ENCODE assay signal across 8 mouse cellular contexts in the genomic region with DNA sequence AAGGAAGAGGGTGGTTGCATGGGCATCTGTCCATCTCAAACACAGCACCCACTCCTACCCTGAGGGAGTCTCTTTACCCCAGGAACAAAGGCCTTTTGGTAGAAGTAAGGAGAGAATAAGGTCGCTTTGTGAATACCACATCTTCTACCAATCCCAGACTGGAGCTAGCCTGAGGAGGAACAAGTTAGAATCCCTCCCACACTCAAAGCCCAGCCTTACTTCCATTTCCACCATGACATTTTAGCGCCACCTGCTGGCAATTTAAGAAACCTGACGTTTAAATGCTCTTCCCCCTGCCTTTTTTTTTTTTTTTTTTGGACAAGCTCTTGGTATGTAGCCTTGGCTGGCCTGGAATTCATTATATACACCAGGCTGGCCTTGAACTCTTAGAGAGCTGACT. TPM values are rescaled to one million over a fixed set of nuclear protein-coding genes. Genes with fewer than 3 reads are reported as not detected.
DNase-seq lines count a peak whose midpoint lies in the region; ATAC-seq and TF ChIP-seq lines count a peak whose summit lies in the region.

No protein-coding gene starts in this region.

- no peak overlapping the region for H3K27ac ChIP-seq in hindbrain, postnatal 0 days

- H3K9ac ChIP-seq in hindbrain, postnatal 0 days (replicated peaks; ENCODE audit: low read length) = no peak overlapping the region

- WGBS in hindbrain, postnatal 0 days = 0% methylated on average over 3 of the region's 3 CpGs

- no peaks in the 10 kb centered on the region for H3K9me3 ChIP-seq in hindbrain, postnatal 0 days (ENCODE audit: low read length)

- no peak overlapping the region for H3K4me3 ChIP-seq in hindbrain, postnatal 0 days (ENCODE audit: low read length)

- no peaks in the 10 kb centered on the region for H3K27me3 ChIP-seq in hindbrain, postnatal 0 days (ENCODE audit: insufficient read depth, low read length)

- peak; percentile 90 for TF ChIP-seq CTCF in hindbrain, postnatal 0 days (IDR thresholded peaks at IDR 0.05; ENCODE audit: low read depth)

- intact Hi-C loops in left cerebral cortex, postnatal 10 days (cut with DNase I) = loop anchor here (1.0 kb wide), 1 partner anchor 105 kb away; no protein-coding TSS in a partner anchor

- ATAC-seq in cerebellum, adult (ENCODE audit: insufficient number of reproducible peaks, low FRiP score, low TSS enrichment) = no peak
- ATAC-seq in hindbrain, postnatal 0 days = peak; percentile 83
- peak; percentile 69 for ATAC-seq in megakaryocyte-erythroid progenitor cell, adult 5-6 weeks (replicated peaks; ENCODE audit: low FRiP score, low TSS enrichment, poor library complexity, severe bottlenecking)

- peak; percentile 32 for DNase-seq in cerebellum, adult 11 months
- peak; percentile 29 for DNase-seq in cerebellum, adult 9-10 months
- peak; percentile 93 for DNase-seq in forelimb bud, embryonic 11.5 days (ENCODE audit: low read depth, low spot score)
- DNase-seq in hindbrain, postnatal 0 days (ENCODE audit: low spot score) = peak; percentile 92
- DNase-seq in left cerebral cortex, postnatal 10 days (ENCODE audit: extremely low spot score in 1 of 2, low spot score in 2 of 2) = peak; percentile 75 to 87
- peak; percentile 78 for DNase-seq in right cerebral cortex, postnatal 14 days

- H3K4me1 ChIP-seq in hindbrain, postnatal 0 days (ENCODE audit: insufficient read depth, low read length) = no peaks in the 10 kb centered on the region

- no peaks in the 10 kb centered on the region for H3K36me3 ChIP-seq in hindbrain, postnatal 0 days (ENCODE audit: insufficient read depth, low read length)

- H3K4me2 ChIP-seq in hindbrain, postnatal 0 days (ENCODE audit: low read depth, low read length) = no peak overlapping the region

RNA-seq across cellular contexts. Expression of a gene that starts 19.4 kb away (rescaled TPM):
- 1.3 and 2.4 TPM in 2 replicates for total RNA-seq in hindbrain, postnatal 0 days (2014; rRNA removed)
- polyA plus RNA-seq in hindbrain, postnatal 0 days (2015; fragmentation: Nextera tagmentation; extraction: Ambion mirVana) = 0.80 and 0.88 TPM in 2 replicates
- 100 to 1,000 TPM; 119 to 128 TPM for total RNA-seq in left cerebral cortex, postnatal 10 days (2021)
- not detected in 2 replicates for total RNA-seq in megakaryocyte-erythroid progenitor cell, adult 5-6 weeks (2014; fragmentation: Nextera tagmentation)
- not detected in 2 replicates for total RNA-seq in megakaryocyte-erythroid progenitor cell, adult 5-6 weeks (2017)

RNA-seq across cellular contexts. Expression of a gene that starts 40.2 kb away (rescaled TPM):
- 154 and 155 TPM in 2 replicates for total RNA-seq in hindbrain, postnatal 0 days (2014; rRNA removed)
- polyA plus RNA-seq in hindbrain, postnatal 0 days (2015; fragmentation: Nextera tagmentation; extraction: Ambion mirVana) = 235 and 250 TPM in 2 replicates
- 100 to 1,000 TPM; 195 to 198 TPM for total RNA-seq in left cerebral cortex, postnatal 10 days (2021)
- total RNA-seq in megakaryocyte-erythroid progenitor cell, adult 5-6 weeks (2014; fragmentation: Nextera tagmentation) = 67.5 and 74.7 TPM in 2 replicates
- total RNA-seq in megakaryocyte-erythroid progenitor cell, adult 5-6 weeks (2017) = 70.1 and 93.9 TPM in 2 replicates

RNA-seq across cellular contexts. Expression of a gene that starts 52.6 kb away (rescaled TPM):
- 46.7 and 49.7 TPM in 2 replicates for total RNA-seq in hindbrain, postnatal 0 days (2014; rRNA removed)
- polyA plus RNA-seq in hindbrain, postnatal 0 days (2015; fragmentation: Nextera tagmentation; extraction: Ambion mirVana) = 78.7 and 79.2 TPM in 2 replicates
- 10 to 100 TPM; 47.3 to 47.4 TPM for total RNA-seq in left cerebral cortex, postnatal 10 days (2021)
- 193 and 207 TPM in 2 replicates for total RNA-seq in megakaryocyte-erythroid progenitor cell, adult 5-6 weeks (2014; fragmentation: Nextera tagmentation)
- total RNA-seq in megakaryocyte-erythroid progenitor cell, adult 5-6 weeks (2017) = 142 TPM in 2 replicates

RNA-seq across cellular contexts. Expression of a gene that starts 57.5 kb away (rescaled TPM):
- total RNA-seq in hindbrain, postnatal 0 days (2014; rRNA removed) = not detected in 2 replicates
- 0.66 and 0.85 TPM in 2 replicates for polyA plus RNA-seq in hindbrain, postnatal 0 days (2015; fragmentation: Nextera tagmentation; extraction: Ambion mirVana)
- total RNA-seq in left cerebral cortex, postnatal 10 days (2021) = 1 to 10 TPM; 1.3 to 2.2 TPM
- 2.0 TPM in 1 of 2 replicates, not detected in the other for total RNA-seq in megakaryocyte-erythroid progenitor cell, adult 5-6 weeks (2014; fragmentation: Nextera tagmentation)
- 3.8 and 6.5 TPM in 2 replicates for total RNA-seq in megakaryocyte-erythroid progenitor cell, adult 5-6 weeks (2017)

RNA-seq across cellular contexts. Expression of a gene that starts 58.2 kb away (rescaled TPM):
- total RNA-seq in hindbrain, postnatal 0 days (2014; rRNA removed) = 84.4 and 110 TPM in 2 replicates
- 95.3 and 104 TPM in 2 replicates for polyA plus RNA-seq in hindbrain, postnatal 0 days (2015; fragmentation: Nextera tagmentation; extraction: Ambion mirVana)
- total RNA-seq in left cerebral cortex, postnatal 10 days (2021) = 10 to 100 TPM; 68.1 to 69.0 TPM
- total RNA-seq in megakaryocyte-erythroid progenitor cell, adult 5-6 weeks (2014; fragmentation: Nextera tagmentation) = 74.7 and 80.4 TPM in 2 replicates
- 35.5 and 43.5 TPM in 2 replicates for total RNA-seq in megakaryocyte-erythroid progenitor cell, adult 5-6 weeks (2017)

Comparison
In these comparisons a context has a peak if more than half of its experiments do, and no peak if none do; other contexts are left out.
1. DNase-seq: peak in every context shown above with its lines; median percentile 93 in forelimb bud, embryonic 11.5 days; 92 in hindbrain, postnatal 0 days; 81 in left cerebral cortex, postnatal 10 days; 78 in right cerebral cortex, postnatal 14 days; 32 in cerebellum, adult 11 months; 29 in cerebellum, adult 9-10 months.
2. RNA of a gene that starts 19.4 kb away (total RNA-seq): 119 to 128 TPM in left cerebral cortex, postnatal 10 days; 1.3 to 2.4 TPM in hindbrain, postnatal 0 days and not detected in megakaryocyte-erythroid progenitor cell, adult 5-6 weeks; every median in the first group is over 10 times any median in the second.